Mouse (Mus musculus) MEL (cell line): ENCODE data around the gene Dync1i2.

Source experiments
- CTCF ChIP-seq, 3 experiments: IDR thresholded peaks in 2 of 3; conservative IDR thresholded peaks in 1 of 3; 2 replicates each; pipeline ENCODE4 v1.5.1; 2011 to 2012; ENCODE audit warnings: low read length in 3 of 3, low read depth in 2 of 3, mild to moderate bottlenecking in 2 of 3, improper control_type of control experiment in 1 of 3, inconsistent platforms in 1 of 3, mixed read lengths in 1 of 3, moderate library complexity in 1 of 3; ENCODE audit not compliant: control insufficient read depth in 1 of 3, insufficient read depth in 1 of 3, poor library complexity in 1 of 3, severe bottlenecking in 1 of 3
- MYC ChIP-seq: IDR thresholded peaks from 2 replicates; pipeline ENCODE4 v1.6.1; 2011; ENCODE audit warnings: low read depth, mild to moderate bottlenecking, low read length, improper control_type of control experiment, moderate library complexity
- POLR2A ChIP-seq, 2 experiments: IDR thresholded peaks; 2 replicates each; pipeline ENCODE4 v1.6.1; 2011 to 2012; ENCODE audit warnings: low read length in 2 of 2, mild to moderate bottlenecking in 2 of 2, control low read depth in 1 of 2, improper control_type of control experiment in 1 of 2, low read depth in 1 of 2, moderate library complexity in 1 of 2; ENCODE audit not compliant: control insufficient read depth in 1 of 2, insufficient read depth in 1 of 2, poor library complexity in 1 of 2
- TAL1 ChIP-seq: IDR thresholded peaks from 2 replicates; pipeline ENCODE4 v1.6.1; 2012; ENCODE audit warnings: mild to moderate bottlenecking, inconsistent platforms, low read length, moderate library complexity, mixed read lengths
- TBP ChIP-seq: IDR thresholded peaks from 2 replicates; pipeline ENCODE4 v1.8.0; 2011; ENCODE audit warnings: low read depth, low read length, improper control_type of control experiment

GRCm38 (mm10) chr2:71194137-71194960 is 17.2 kb upstream of the Dync1i2 start:
- TF ChIP-seq POLR2A (IDR thresholded peaks at IDR 0.05; ENCODE audit: control insufficient read depth in 1 of 2, insufficient read depth in 1 of 2, low read depth in 1 of 2, low read length in 2 of 2, poor library complexity in 1 of 2) (no peak), TAL1 (no peak), MYC (no peak), CTCF (IDR thresholded peaks at IDR 0.05 in 2 of 3, conservative IDR thresholded peaks at IDR 0.05 in 1 of 3; ENCODE audit: control insufficient read depth in 1 of 3, insufficient read depth in 1 of 3, low read depth in 2 of 3, low read length in 3 of 3, poor library complexity in 1 of 3, severe bottlenecking in 1 of 3) (no peak), TBP (no peak)
